Mouse (Mus musculus) embryonic facial prominence, embryonic 11.5 days (tissue): ENCODE data around the gene Ddhd1. TPM values are rescaled to one million over a fixed set of nuclear protein-coding genes. Genes with fewer than 3 reads are reported as not detected.
"Not testable (repeated sequence)": the region's sequence is repeated elsewhere in the genome, so short reads cannot be mapped to it uniquely, and the experiment has no call there.

Experiments used
- ATAC-seq: fragments of 200-750 bp; cut with Nextera tagmentation; replicated peaks from 2 replicates; pipeline ENCODE4 v1.8.0; 2017; ENCODE audit warnings: low read depth; ENCODE audit not compliant: insufficient number of reproducible peaks, low FRiP score, low TSS enrichment
- DNase-seq: peaks from one replicate; pipeline ENCODE4 v3.0.0-alpha.2; 2015; ENCODE audit warnings: low spot score
- H3K27ac ChIP-seq: fragments of 300-500 bp; sonication (generic); replicated peaks from 2 replicates; pipeline ENCODE4 v1.5.1; 2014; ENCODE audit warnings: mild to moderate bottlenecking, low read depth, low read length, control low read depth
- H3K27me3 ChIP-seq: fragments of 300-500 bp; sonication (generic); 2 replicates; pipeline ENCODE4 v1.6.1; 2014; ENCODE audit warnings: mild to moderate bottlenecking, low read length, moderate library complexity, mixed read lengths; ENCODE audit not compliant: control insufficient read depth, insufficient read depth
- H3K36me3 ChIP-seq: fragments of 300-500 bp; sonication (generic); replicated peaks from 2 replicates; pipeline ENCODE4 v1.6.1; 2014; ENCODE audit warnings: low read depth, mild to moderate bottlenecking, low read length, moderate library complexity, mixed read lengths; ENCODE audit not compliant: control insufficient read depth, insufficient read depth
- H3K4me1 ChIP-seq: fragments of 300-500 bp; sonication (generic); 2 replicates; pipeline ENCODE4 v1.6.1; 2014; ENCODE audit warnings: low read length, mixed read lengths; ENCODE audit not compliant: control insufficient read depth, insufficient read depth
- H3K4me2 ChIP-seq: fragments of 300-500 bp; sonication (generic); 2 replicates; pipeline ENCODE4 v1.6.1; 2014; ENCODE audit warnings: low read depth, mild to moderate bottlenecking, control low read depth, low read length, moderate library complexity
- H3K4me3 ChIP-seq: fragments of 300-500 bp; sonication (generic); 2 replicates; pipeline ENCODE4 v1.5.1; 2014; ENCODE audit warnings: low read depth, low read length, control low read depth
- H3K9ac ChIP-seq: fragments of 300-500 bp; sonication (generic); replicated peaks from 2 replicates; pipeline ENCODE4 v1.6.1; 2014; ENCODE audit warnings: mild to moderate bottlenecking, control low read depth, low read length
- H3K9me3 ChIP-seq: fragments of 300-500 bp; sonication (generic); replicated peaks from 2 replicates; pipeline ENCODE4 v1.6.1; 2016; ENCODE audit warnings: mild to moderate bottlenecking, low read length, inconsistent platforms, mixed read lengths; ENCODE audit not compliant: control insufficient read depth
- WGBS: fragments of 180-500 bp; shearing (Covaris S2); extraction: QIAGEN DNeasy Blood & Tissue Kit; methylation state at CpG from one replicate; pipeline ENCODE4 v1.1.7; 2014; 5-methylcytosine and 5-hydroxymethylcytosine counted together
- polyA plus RNA-seq: library from polyadenylated mRNA; unstranded; fragments of >200 nt; fragmentation: Nextera tagmentation; extraction: Ambion mirVana; gene quantifications from 2 replicates; pipeline ENCODE4 v1.2.1, GENCODE M21; 2014

Gene Ddhd1
- polyA plus RNA-seq, 1 experiment from 2014 or later, result 6.9 TPM

- Histone ChIP-seq H3K4me1 (no peaks in the 10 kb centered on the region), H3K4me3 (no peak overlapping the region), H3K9ac (no peak overlapping the region), H3K4me2 (no peak overlapping the region), H3K9me3 (no peaks in the 10 kb centered on the region), H3K36me3 (no peaks in the 10 kb centered on the region), H3K27me3 (no peaks in the 10 kb centered on the region), H3K27ac (no peak overlapping the region)
- no peak for ATAC-seq
- DNase-seq, result no peak
- 54% methylated on average over 7 of the region's 7 CpGs for WGBS
Measured at GRCm38 (mm10) chr14:45588403-45588802, 69.5 kb downstream of the Ddhd1 start.

GRCm38 (mm10) chr14:45587536-45587935, 70.4 kb downstream of the Ddhd1 start:
- Histone ChIP-seq H3K4me1 (no peaks in the 10 kb centered on the region), H3K27ac (no peak overlapping the region), H3K9me3 (no peaks in the 10 kb centered on the region), H3K27me3 (no peaks in the 10 kb centered on the region), H3K36me3 (no peaks in the 10 kb centered on the region), H3K4me2 (no peak overlapping the region), H3K9ac (no peak overlapping the region), H3K4me3 (no peak overlapping the region)
- DNase-seq (no peak), ATAC-seq (no peak)
- WGBS, result 90% methylated on average over 6 of the region's 6 CpGs

- ATAC-seq (no peak), DNase-seq (no peak)
- no peaks in the 10 kb centered on the region for H3K27me3 ChIP-seq
- H3K4me2 ChIP-seq, result no peak overlapping the region
- H3K36me3 ChIP-seq, result no peaks in the 10 kb centered on the region
- no peak overlapping the region for H3K27ac ChIP-seq
- no peak overlapping the region for H3K9ac ChIP-seq
- H3K4me1 ChIP-seq, result no peaks in the 10 kb centered on the region
- WGBS, result 67% methylated on average over 8 of the region's 8 CpGs
- H3K9me3 ChIP-seq, result no peaks in the 10 kb centered on the region
- no peak overlapping the region for H3K4me3 ChIP-seq
Measured at GRCm38 (mm10) chr14:45583494-45584027, 74.4 kb downstream of the Ddhd1 start.

GRCm38 (mm10) chr14:45580923-45581827, 76.8 kb downstream of the Ddhd1 start:
- not testable (repeated sequence) for H3K4me2 ChIP-seq, H3K9me3 ChIP-seq, ATAC-seq, H3K4me1 ChIP-seq, H3K27ac ChIP-seq, H3K27me3 ChIP-seq, H3K4me3 ChIP-seq, H3K9ac ChIP-seq, DNase-seq, H3K36me3 ChIP-seq
- 84% methylated on average over 3 of the region's 3 CpGs for WGBS

- no peaks in the 10 kb centered on the region for H3K9me3 ChIP-seq
- ATAC-seq (no peak; the same call in 1 of the 2 replicates), DNase-seq (peak; percentile 85)
- peak overlapping the region; percentile 41; the same call in 1 of the 2 replicates for H3K9ac ChIP-seq
- H3K4me3 ChIP-seq, result peak overlapping the region; percentile 21; the same call in 1 of the 2 replicates
- H3K27me3 ChIP-seq, result no peaks in the 10 kb centered on the region
- H3K36me3 ChIP-seq, result no peaks in the 10 kb centered on the region
- peak overlapping the region; percentile 44 for H3K4me2 ChIP-seq
- H3K4me1 ChIP-seq, result no peaks in the 10 kb centered on the region
- no peak overlapping the region for H3K27ac ChIP-seq
- WGBS, result 17% methylated on average over 32 of the region's 33 CpGs
Measured at GRCm38 (mm10) chr14:45566066-45566937, 91.6 kb downstream of the Ddhd1 start.

- H3K9me3 ChIP-seq, result no peaks in the 10 kb centered on the region
- ATAC-seq, result no peak; the same call in 1 of the 2 replicates
- peak; percentile 66 for DNase-seq
- H3K36me3 ChIP-seq, result no peaks in the 10 kb centered on the region
- H3K27ac ChIP-seq, result peak overlapping the region; percentile 56
- H3K9ac ChIP-seq, result peak overlapping the region; percentile 41; the same call in 1 of the 2 replicates
- 7% methylated on average over 20 of the region's 20 CpGs for WGBS
- no peaks in the 10 kb centered on the region for H3K4me1 ChIP-seq
- peak overlapping the region; percentile 19 for H3K4me2 ChIP-seq
- no peaks in the 10 kb centered on the region for H3K27me3 ChIP-seq
- 0 out of 2 replicates have a peak overlapping the region, but pooled peaks have one; percentile 1 for H3K4me3 ChIP-seq
Measured at GRCm38 (mm10) chr14:45565216-45566065, 92.5 kb downstream of the Ddhd1 start.

GRCm38 (mm10) chr14:45563577-45563976, 94.4 kb downstream of the Ddhd1 start:
- DNase-seq (no peak), ATAC-seq (no peak)
- Histone ChIP-seq H3K4me2 (no peak overlapping the region), H3K4me3 (no peak overlapping the region), H3K9ac (no peak overlapping the region), H3K36me3 (no peaks in the 10 kb centered on the region), H3K4me1 (no peaks in the 10 kb centered on the region), H3K9me3 (no peaks in the 10 kb centered on the region), H3K27ac (no peak overlapping the region), H3K27me3 (no peaks in the 10 kb centered on the region)
- WGBS, result 88% methylated on average over 1 of the region's 1 CpGs
